Mouse (Mus musculus): ENCODE measurements at regions not wholly inside any gene's neighbourhood (a gene's known extent, or its start where the extent isn't known, plus 50 kb on each side); places are given as distances from the start of the nearest gene placed in this dataset.

DNA sequence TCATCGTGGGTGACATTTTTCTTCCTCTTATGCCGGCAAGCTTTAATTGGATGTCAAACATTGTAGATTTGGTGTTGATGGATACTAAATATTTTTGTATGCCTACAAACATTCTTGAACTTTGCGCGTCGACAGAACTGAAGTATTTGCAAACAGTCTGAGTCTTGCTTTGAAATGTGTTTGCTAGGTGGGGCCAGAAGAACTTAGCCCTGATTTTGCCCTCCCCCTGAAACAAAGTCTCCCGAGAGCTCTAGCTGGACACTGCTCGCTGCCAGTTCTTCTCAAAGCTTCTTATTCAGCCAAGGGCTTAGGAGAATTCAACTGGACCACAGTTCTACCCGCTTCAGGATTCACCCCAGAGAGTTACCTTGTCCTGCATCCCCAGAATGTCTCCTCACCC is 133.0 kb downstream of the Rpap3 start:
- TF ChIP-seq EP300 (IDR thresholded peaks at IDR 0.05; ENCODE audit: insufficient read depth, low read depth, low read length), result no peak
- TF ChIP-seq CTCF (IDR thresholded peaks at IDR 0.05; ENCODE audit: low read depth, low read length), result no peak

Measured in ES-Bruce4 (cell line).